Mouse (Mus musculus) kidney, embryonic 15.5 days (tissue): ENCODE measurements around the gene Sstr2. TPM values are rescaled to one million over a fixed set of nuclear protein-coding genes. Genes with fewer than 3 reads are reported as not detected.

ENCODE experiments used
- polyA plus RNA-seq: library from polyadenylated mRNA; unstranded; fragments of >200 nt; fragmentation: Nextera tagmentation; extraction: Ambion mirVana; gene quantifications from 2 replicates; pipeline ENCODE4 v1.2.1, GENCODE M21; 2015

The Sstr2 gene
- polyA plus RNA-seq, 1 experiment from 2014 or later, result 0.51 TPM

Other genes starting within 250 kb of the Sstr2 start
- gene Cog1, start 29.8 kb downstream of the Sstr2 start, polyA plus RNA-seq, result 23.6 and 25.6 TPM in 2 replicates
- gene Slc39a11, start 30.7 kb downstream of the Sstr2 start, polyA plus RNA-seq, result 22.0 and 22.2 TPM in 2 replicates
- 44.4 and 45.3 TPM in 2 replicates for gene Fam104a, start 64.8 kb downstream of the Sstr2 start, polyA plus RNA-seq
- gene D11Wsu47e, start 65.1 kb downstream of the Sstr2 start, polyA plus RNA-seq, result 21.3 and 22.0 TPM in 2 replicates
- gene Cpsf4l, start 90.7 kb downstream of the Sstr2 start, polyA plus RNA-seq, result 0.74 and 1.2 TPM in 2 replicates
- 63.7 and 66.7 TPM in 2 replicates for gene Cdc42ep4, start 132.5 kb downstream of the Sstr2 start, polyA plus RNA-seq